ENCODE assay signal across 15 mouse cellular contexts in genomic region chr2:71625298-71625902, GRCm38 (mm10).
DNase-seq lines count a peak whose midpoint lies in the region; ATAC-seq and TF ChIP-seq lines count a peak whose summit lies in the region.
"Had no signal": no experiment of that assay in that cellular context is flagged by ENCODE, and none has a peak within 500 bp of the region (broad histone marks: within the 10 kb centered on the region; RNA-seq: fewer than 3 reads in every experiment).

No protein-coding gene starts in this region.

- no peaks in the 10 kb centered on the region for H3K9me3 ChIP-seq in midbrain, embryonic 12.5 days
- H3K9me3 ChIP-seq in midbrain, embryonic 10.5 days (replicated peaks) = no peaks in the 10 kb centered on the region
- no peaks in the 10 kb centered on the region for H3K9me3 ChIP-seq in forebrain, embryonic 15.5 days
- no peaks in the 10 kb centered on the region for H3K9me3 ChIP-seq in lung, postnatal 0 days (ENCODE audit: low read length)
- H3K9me3 ChIP-seq: limb, embryonic 10.5 days had no signal

- DNase-seq in midbrain, embryonic 10.5 days (ENCODE audit: low spot score) = no peak
- DNase-seq in left cerebral cortex, adult 2 months (ENCODE audit: extremely low spot score in 1 of 2, low spot score in 2 of 2) = peak; percentile 52 to 61
- DNase-seq in right cerebral cortex, postnatal 10 days (ENCODE audit: low spot score in 2 of 2) = peak; percentile 46 to 57
- no peak for DNase-seq in adrenal gland, postnatal 36 days
- DNase-seq in cerebellum, postnatal 25 days = no peak
- DNase-seq in lung, postnatal 0 days (ENCODE audit: low spot score) = no peak
- DNase-seq: adrenal gland, adult 8-10 months; cerebellum, adult 2 months; heart, postnatal 10 days; lung, adult 18-20 months had no signal

- no peak for TF ChIP-seq CTCF in left cerebral cortex, adult 2 months (IDR thresholded peaks at IDR 0.05)
- TF ChIP-seq CTCF in lung, postnatal 0 days (IDR thresholded peaks at IDR 0.05) = no peak

- H3K9ac ChIP-seq in midbrain, embryonic 12.5 days (replicated peaks) = no peak overlapping the region
- H3K9ac ChIP-seq in forebrain, embryonic 15.5 days (replicated peaks) = no peak overlapping the region
- H3K9ac ChIP-seq in lung, postnatal 0 days (replicated peaks; ENCODE audit: low read depth) = no peak overlapping the region
- H3K9ac ChIP-seq: kidney, embryonic 15.5 days had no signal

- no peak for TF ChIP-seq EP300 in lung, postnatal 0 days (IDR thresholded peaks at IDR 0.05)

- no peak for ATAC-seq in midbrain, embryonic 12.5 days (ENCODE audit: low FRiP score, low read depth)
- ATAC-seq in forebrain, embryonic 15.5 days (replicated peaks) = peak; percentile 73
- ATAC-seq in lung, postnatal 0 days = no peak
- ATAC-seq: CD4-positive, CD25-positive, alpha-beta regulatory T cell, adult 4 months had no signal

- H3K4me3 ChIP-seq in midbrain, embryonic 12.5 days = no peak overlapping the region
- H3K4me3 ChIP-seq in midbrain, embryonic 10.5 days = no peak overlapping the region
- no peak overlapping the region for H3K4me3 ChIP-seq in forebrain, embryonic 15.5 days
- H3K4me3 ChIP-seq in left cerebral cortex, adult 2 months = no peak overlapping the region
- H3K4me3 ChIP-seq in lung, postnatal 0 days (ENCODE audit: low read depth, low read length) = no peak overlapping the region
- H3K4me3 ChIP-seq: kidney, embryonic 15.5 days; limb, embryonic 10.5 days had no signal

- intact Hi-C loops in left cerebral cortex, adult 2 months (cut with DNase I) = loop anchor here (2.0 kb wide), 1 partner anchor 41 kb away; no protein-coding TSS in a partner anchor

- H3K27ac ChIP-seq in midbrain, embryonic 12.5 days (replicated peaks) = 0 out of 2 replicates have a peak overlapping the region, but pooled peaks have one; percentile 7
- no peak overlapping the region for H3K27ac ChIP-seq in midbrain, embryonic 10.5 days (replicated peaks)
- H3K27ac ChIP-seq in forebrain, embryonic 15.5 days (replicated peaks) = peak overlapping the region; percentile 70
- peak overlapping the region; percentile 80 for H3K27ac ChIP-seq in left cerebral cortex, adult 2 months
- H3K27ac ChIP-seq in lung, postnatal 0 days (ENCODE audit: low read length) = no peak overlapping the region
- H3K27ac ChIP-seq: kidney, embryonic 15.5 days; limb, embryonic 10.5 days had no signal

- H3K27me3 ChIP-seq in midbrain, embryonic 12.5 days = peaks cover 23% of the 10 kb centered on the region; the same call in 1 of the 2 replicates
- peaks cover 44% of the 10 kb centered on the region for H3K27me3 ChIP-seq in midbrain, embryonic 10.5 days (ENCODE audit: low read depth, poor library complexity, severe bottlenecking)
- H3K27me3 ChIP-seq in forebrain, embryonic 15.5 days = no peaks in the 10 kb centered on the region
- H3K27me3 ChIP-seq in lung, postnatal 0 days (replicated peaks; ENCODE audit: insufficient read depth, low read length) = no peaks in the 10 kb centered on the region

- no peaks in the 10 kb centered on the region for H3K36me3 ChIP-seq in midbrain, embryonic 12.5 days
- no peaks in the 10 kb centered on the region for H3K36me3 ChIP-seq in midbrain, embryonic 10.5 days
- no peaks in the 10 kb centered on the region for H3K36me3 ChIP-seq in forebrain, embryonic 15.5 days
- H3K36me3 ChIP-seq in lung, postnatal 0 days (ENCODE audit: insufficient read depth, low read length) = no peaks in the 10 kb centered on the region
- H3K36me3 ChIP-seq: kidney, embryonic 15.5 days; limb, embryonic 10.5 days had no signal

- H3K4me2 ChIP-seq in midbrain, embryonic 12.5 days (replicated peaks) = no peak overlapping the region
- H3K4me2 ChIP-seq in forebrain, embryonic 15.5 days (replicated peaks) = no peak overlapping the region
- H3K4me2 ChIP-seq in lung, postnatal 0 days (replicated peaks; ENCODE audit: low read depth, low read length) = no peak overlapping the region
- H3K4me2 ChIP-seq: kidney, embryonic 15.5 days had no signal

- 46% methylated on average over 7 of the region's 7 CpGs for WGBS in midbrain, embryonic 12.5 days
- whole genome bisulfite sequencing in midbrain, embryonic 10.5 days = 69% methylated on average over 7 of the region's 7 CpGs
- WGBS in forebrain, embryonic 15.5 days = 6% methylated on average over 7 of the region's 7 CpGs
- WGBS in lung, postnatal 0 days = 67% methylated on average over 7 of the region's 7 CpGs

- H3K4me1 ChIP-seq in midbrain, embryonic 12.5 days = peaks cover 50% of the 10 kb centered on the region
- H3K4me1 ChIP-seq in midbrain, embryonic 10.5 days = peaks cover 47% of the 10 kb centered on the region
- H3K4me1 ChIP-seq in forebrain, embryonic 15.5 days = peaks cover 54% of the 10 kb centered on the region
- H3K4me1 ChIP-seq in lung, postnatal 0 days (ENCODE audit: insufficient read depth, low read depth, low read length) = peaks cover 8% of the 10 kb centered on the region; the same call in 1 of the 2 replicates

Comparison
In these comparisons a context has a peak if more than half of its experiments do, and no peak if none do; other contexts are left out.
1. H3K27ac ChIP-seq: peak in midbrain, embryonic 12.5 days (single experiment), forebrain, embryonic 15.5 days (single experiment) and left cerebral cortex, adult 2 months (single experiment); none in midbrain, embryonic 10.5 days (single experiment) and lung, postnatal 0 days (single experiment).
2. DNase-seq: peak in left cerebral cortex, adult 2 months (2 of 2) and right cerebral cortex, postnatal 10 days (2 of 2); none in midbrain, embryonic 10.5 days (single experiment), adrenal gland, postnatal 36 days (0 of 2), cerebellum, postnatal 25 days (0 of 2) and lung, postnatal 0 days (single experiment).